Mouse (Mus musculus): ENCODE measurements around the gene Hrct1.

Gene Hrct1

GRCm38 (mm10) chr4:43726995-43727394 lies at the start of gene Hrct1:
Hrct1 (plus strand) TSS chr4:43727188.
- DNase-seq, result no peak

DNA sequence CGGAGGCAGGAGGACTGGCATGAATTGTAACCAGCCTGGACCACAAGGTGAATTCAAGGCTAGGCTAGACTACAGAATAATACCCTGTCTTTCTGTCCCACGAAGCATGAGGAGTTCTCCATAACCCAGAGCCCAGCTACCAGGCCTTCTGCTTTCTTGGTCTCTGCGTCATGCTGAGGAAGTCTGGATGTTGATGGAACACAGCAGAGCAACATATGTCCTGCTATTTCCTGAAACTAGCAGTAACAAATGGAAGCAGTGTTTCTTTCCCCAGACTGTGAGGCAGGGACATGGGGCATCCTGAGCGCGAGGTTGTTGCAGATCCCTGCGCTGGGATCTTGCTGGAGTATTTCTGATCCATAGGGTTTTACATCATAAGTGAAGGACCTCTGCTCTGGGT lies 48.4 kb upstream of the Hrct1 start:
- no peak for DNase-seq

- DNase-seq, result no peak
These were observed 47.5 kb upstream of the Hrct1 start for GRCm38 (mm10) chr4:43679416-43680043.

GRCm38 (mm10) chr4:43690021-43690420 lies 37.0 kb upstream of the Hrct1 start:
- DNase-seq, result no peak

DNA sequence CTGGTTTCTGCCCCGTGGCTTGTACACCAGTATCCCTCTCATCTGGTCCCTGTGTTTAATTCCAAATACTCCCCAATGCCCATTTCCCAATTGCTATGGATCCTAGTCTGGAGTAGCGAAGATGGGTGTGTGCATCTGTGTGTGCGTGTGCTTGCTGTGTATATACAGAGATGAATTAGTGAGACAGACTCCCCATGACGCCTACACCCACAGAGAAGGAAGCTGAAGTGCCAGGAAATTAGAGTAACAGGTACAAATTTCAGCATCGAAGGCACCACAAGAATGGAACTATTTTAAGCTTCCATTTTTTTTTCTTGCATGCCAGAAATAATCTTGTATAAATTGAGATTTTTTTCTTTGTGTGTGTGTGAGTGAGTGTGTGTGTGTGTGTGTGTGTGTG lies 36.0 kb upstream of the Hrct1 start:
- DNase-seq, result no peak

GRCm38 (mm10) chr4:43693806-43694241 lies 33.2 kb upstream of the Hrct1 start:
- no peak for DNase-seq

DNA sequence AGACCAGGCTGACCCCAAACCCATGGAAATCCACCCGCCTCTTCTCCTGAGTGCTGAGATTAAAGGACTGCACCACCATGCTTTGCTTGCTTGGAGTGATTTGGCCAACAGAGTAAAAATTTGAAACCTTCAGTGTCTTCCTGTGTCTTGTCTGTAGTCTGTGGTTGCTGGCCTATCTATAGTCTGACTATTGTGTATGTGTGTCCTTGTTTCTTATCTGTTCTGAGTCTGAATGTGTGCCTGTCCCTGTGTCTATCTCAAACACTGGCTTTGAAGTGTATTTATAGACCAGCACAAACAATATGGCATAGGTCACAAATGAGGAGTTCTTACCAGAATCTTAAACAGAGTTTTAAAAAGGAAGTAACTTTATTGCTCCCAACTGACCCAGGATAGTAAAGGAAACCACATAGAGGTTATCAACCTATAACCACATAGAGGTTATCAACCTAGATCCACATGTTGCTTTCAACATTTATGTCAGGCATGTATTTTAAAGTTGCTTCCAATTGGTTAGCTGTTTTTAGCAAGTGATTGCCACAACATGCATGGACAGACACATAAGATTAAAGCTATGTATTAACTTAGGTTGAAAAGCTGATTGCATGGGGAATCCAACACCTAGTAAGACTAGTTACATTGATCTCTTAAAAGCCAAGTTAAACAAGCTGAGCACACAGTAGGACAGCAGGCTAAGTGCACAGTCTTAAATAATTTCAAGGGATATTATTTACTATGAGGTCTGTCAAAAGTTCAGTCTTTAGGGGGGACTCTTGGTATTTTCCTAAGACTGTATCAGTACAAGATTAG lies 32.3 kb upstream of the Hrct1 start:
- no peak for DNase-seq

- DNase-seq, result no peak
These were observed 31.7 kb upstream of the Hrct1 start for GRCm38 (mm10) chr4:43695249-43695671.

DNA sequence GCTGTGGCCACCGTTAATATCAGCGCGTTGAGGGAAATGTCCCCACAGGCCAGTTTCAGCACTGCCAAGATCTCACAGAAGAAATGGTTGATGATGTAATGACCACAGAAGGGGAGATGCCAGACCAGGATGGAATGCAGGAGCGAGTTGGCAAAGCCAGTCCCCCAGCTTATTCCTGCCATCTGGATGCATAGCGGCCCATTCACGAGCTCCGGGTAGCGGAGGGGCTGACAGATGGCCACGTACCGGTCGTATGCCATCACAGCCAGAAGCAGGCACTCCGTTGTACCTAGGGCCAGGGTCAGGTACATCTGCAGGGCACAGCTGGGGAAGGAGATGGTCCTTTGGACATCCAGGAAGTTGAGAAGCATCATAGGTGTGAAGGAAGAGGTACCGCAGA lies 30.4 kb upstream of the Hrct1 start:
- DNase-seq, result peak; percentile 48 to 49

- no peak for DNase-seq
These were observed 26.3 kb upstream of the Hrct1 start, which contains the start of gene Olfr70 for GRCm38 (mm10) chr4:43700707-43701106. Olfr70 (minus strand) TSS chr4:43700807.

- DNase-seq, result no peak
These were observed 23.5 kb upstream of the Hrct1 start for GRCm38 (mm10) chr4:43703439-43703838.

- no peak for DNase-seq
These were observed 23.1 kb upstream of the Hrct1 start for GRCm38 (mm10) chr4:43703851-43704250.

DNA sequence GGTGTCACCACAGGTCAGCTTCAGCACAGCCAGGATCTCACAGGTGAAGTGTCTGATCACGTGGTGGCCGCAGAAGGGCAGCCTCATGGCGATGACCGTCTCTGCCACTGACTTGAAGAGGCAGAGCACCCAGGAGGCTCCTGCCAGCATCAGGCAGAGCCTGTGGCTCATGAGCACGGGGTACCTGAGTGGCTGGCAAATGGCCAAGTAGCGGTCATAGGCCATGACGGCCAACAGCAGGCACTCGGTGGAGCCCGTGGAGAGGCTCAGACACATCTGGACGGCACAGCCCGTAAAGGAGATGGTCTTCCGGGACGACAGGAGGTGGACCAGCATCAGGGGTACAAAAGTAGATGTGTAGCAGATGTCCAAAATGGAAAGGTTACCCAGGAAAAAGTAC lies 21.0 kb upstream of the Hrct1 start:
- no peak for DNase-seq

- no peak for DNase-seq
These were observed 17.1 kb upstream of the Hrct1 start, which contains the start of gene Olfr71 for GRCm38 (mm10) chr4:43709869-43710268. Olfr71 (minus strand) TSS chr4:43710255.

DNA sequence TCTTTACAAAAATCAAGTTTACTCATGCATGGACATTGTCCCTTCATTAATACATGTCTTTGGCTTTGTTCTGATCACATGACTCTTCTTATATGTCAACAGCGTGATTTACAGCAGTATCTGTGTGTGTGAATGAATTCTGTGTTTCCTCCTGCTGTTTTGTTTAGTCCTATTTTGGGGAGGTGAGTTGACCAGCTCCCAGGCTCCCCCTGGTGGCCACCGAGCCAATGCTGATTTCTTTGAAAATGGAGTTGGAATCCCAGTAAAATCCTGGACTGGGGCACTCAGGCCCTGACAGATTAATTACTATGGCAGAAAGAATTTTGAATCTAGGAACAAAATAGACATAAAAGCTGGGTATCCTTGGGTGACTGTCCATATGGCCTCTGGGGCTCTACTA lies 15.2 kb upstream of the Hrct1 start:
- peak; percentile 86 to 91 for DNase-seq

- DNase-seq, result no peak
These were observed 13.3 kb upstream of the Hrct1 start for GRCm38 (mm10) chr4:43713652-43714219.

GRCm38 (mm10) chr4:43720491-43721228 lies 6.3 kb upstream of the Hrct1 start:
- DNase-seq, result no peak

DNA sequence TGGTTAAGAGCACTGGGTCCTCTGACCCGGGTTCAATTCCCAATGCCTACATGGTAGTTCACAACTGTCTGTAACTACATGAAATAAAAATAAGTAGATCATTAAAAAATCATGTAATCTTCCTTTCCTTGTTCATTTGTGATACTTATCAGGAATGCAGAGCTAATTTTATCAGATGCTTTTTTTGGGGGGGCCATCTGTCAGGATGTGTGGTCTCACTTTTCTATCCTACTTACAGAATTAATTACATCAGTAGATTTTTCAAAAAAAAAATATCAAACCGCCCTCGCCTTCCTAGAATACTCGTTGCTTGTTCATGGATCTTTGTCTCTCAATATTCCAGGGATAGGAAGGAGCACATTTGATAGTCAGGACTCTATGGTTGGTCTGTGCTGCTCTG lies 4.8 kb upstream of the Hrct1 start:
- no peak for DNase-seq

DNA sequence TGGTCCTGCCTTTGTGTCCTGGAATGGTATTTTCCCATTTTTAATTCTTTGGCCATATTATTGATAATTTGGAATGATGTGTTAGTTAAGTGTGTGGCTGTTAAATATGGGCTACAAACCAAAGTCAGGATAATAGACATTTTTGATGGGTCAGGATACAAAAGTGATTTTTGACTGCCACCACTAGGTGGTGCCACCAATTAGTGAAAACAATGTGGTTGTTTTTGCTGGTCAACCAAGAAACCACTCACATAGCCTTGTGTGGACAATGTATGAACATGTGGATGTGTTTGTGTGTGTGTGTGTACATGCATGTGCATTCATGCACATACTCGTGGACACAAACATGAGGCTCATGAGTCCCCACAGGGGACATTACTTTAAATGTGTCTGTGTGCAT lies 2.2 kb upstream of the Hrct1 start:
- DNase-seq, result peak; percentile 33 to 46

DNA sequence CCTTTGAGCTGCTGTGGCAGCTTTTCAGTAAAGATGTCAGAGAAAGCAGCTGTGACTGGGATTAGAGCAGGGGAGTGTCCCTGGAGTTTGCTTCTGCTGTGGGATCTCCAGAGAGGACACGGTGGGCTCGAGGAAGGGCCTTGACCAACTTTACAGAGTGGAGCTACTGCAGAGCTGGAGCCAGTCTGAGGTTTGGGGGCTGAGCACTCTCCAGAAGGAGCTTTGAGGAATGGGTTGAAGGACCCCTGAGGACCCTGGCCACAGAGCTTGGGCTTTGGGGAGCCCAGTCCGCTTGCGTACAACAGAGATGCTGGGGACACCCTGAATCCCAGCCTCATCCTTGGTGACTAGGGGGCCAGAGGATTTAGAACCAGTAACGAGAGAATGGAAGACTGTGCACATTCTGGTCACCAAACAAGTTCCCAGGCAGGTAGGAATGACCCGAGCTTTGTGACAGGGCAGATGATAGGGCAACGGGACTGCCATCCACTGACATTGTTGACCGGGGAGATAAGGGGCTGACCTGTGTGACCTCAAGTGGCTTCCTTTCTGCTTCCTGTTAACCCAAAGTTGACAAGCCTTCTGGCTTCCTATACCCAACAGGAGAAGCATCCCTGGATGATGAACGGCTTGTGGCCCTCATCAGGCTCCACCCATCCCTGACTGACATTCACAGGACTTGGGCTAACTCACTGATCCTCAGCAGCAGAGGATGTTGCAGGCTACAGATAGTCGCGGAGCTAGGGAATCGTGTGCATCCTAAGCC lies 577 bp upstream of the Hrct1 start:
- no peak for DNase-seq

GRCm38 (mm10) chr4:43727718-43728575 lies 959 bp downstream of the Hrct1 start:
- no peak for DNase-seq
